18 mouse cellular contexts compared by ENCODE assay signal in genomic region chr19:12465530-12466144, GRCm38 (mm10). TPM values are rescaled to one million over a fixed set of nuclear protein-coding genes. Genes with fewer than 3 reads are reported as not detected.
A peak's percentile ranks its signal among the peaks of the same experiment; 100 is the strongest.
DNase-seq lines count a peak whose midpoint lies in the region; ATAC-seq and TF ChIP-seq lines count a peak whose summit lies in the region.
"Had no signal": no experiment of that assay in that cellular context is flagged by ENCODE, and none has a peak within 500 bp of the region (broad histone marks: within the 10 kb centered on the region; RNA-seq: fewer than 3 reads in every experiment).

No protein-coding gene starts in this region.

- WGBS in lung, postnatal 0 days = 88% methylated on average over 10 of the region's 10 CpGs

- H3K4me3 ChIP-seq in lung, postnatal 0 days (ENCODE audit: low read depth, low read length) = no peak overlapping the region
- H3K4me3 ChIP-seq: embryonic facial prominence, embryonic 12.5 days; heart, embryonic 10.5 days; kidney, embryonic 15.5 days had no signal

- H3K9ac ChIP-seq in lung, postnatal 0 days (replicated peaks; ENCODE audit: low read depth) = no peak overlapping the region
- H3K9ac ChIP-seq: embryonic facial prominence, embryonic 12.5 days; kidney, embryonic 15.5 days had no signal

- DNase-seq in heart, adult 11 months = peak; percentile 82
- DNase-seq in heart, postnatal 25 days (ENCODE audit: low spot score) = no peak
- DNase-seq in lung, postnatal 0 days (ENCODE audit: low spot score) = no peak
- DNase-seq in lung, postnatal 36 days = no peak
- peak; percentile 1 for DNase-seq in thymus, postnatal 14 days
- no peak for DNase-seq in thymus, postnatal 0 days (ENCODE audit: low spot score)
- DNase-seq in layer of hippocampus, adult 8-10 months (ENCODE audit: low spot score in 2 of 2) = no peak

- intact Hi-C loops in heart, postnatal 25 days (cut with DNase I) = loop anchor here (5.0 kb wide), 2 partner anchors 37 to 127 kb away; partner anchors contain the start of gene Dtx4

- H3K27me3 ChIP-seq in lung, postnatal 0 days (replicated peaks; ENCODE audit: insufficient read depth, low read length) = no peaks in the 10 kb centered on the region
- H3K27me3 ChIP-seq: embryonic facial prominence, embryonic 12.5 days; kidney, embryonic 15.5 days had no signal

- peak overlapping the region; percentile 86; the same call in 1 of the 2 replicates for H3K27ac ChIP-seq in lung, postnatal 0 days (ENCODE audit: low read length)
- H3K27ac ChIP-seq: embryonic facial prominence, embryonic 12.5 days; heart, embryonic 10.5 days; kidney, embryonic 15.5 days had no signal

- no peaks in the 10 kb centered on the region for H3K9me3 ChIP-seq in lung, postnatal 0 days (ENCODE audit: low read length)
- H3K9me3 ChIP-seq: embryonic facial prominence, embryonic 12.5 days; heart, embryonic 10.5 days; kidney, embryonic 15.5 days had no signal

- peaks cover 8% of the 10 kb centered on the region; the same call in 1 of the 2 replicates for H3K4me1 ChIP-seq in lung, postnatal 0 days (ENCODE audit: insufficient read depth, low read depth, low read length)
- H3K4me1 ChIP-seq: embryonic facial prominence, embryonic 12.5 days had no signal

- no peak for ATAC-seq in lung, postnatal 0 days

- no peak overlapping the region for H3K4me2 ChIP-seq in lung, postnatal 0 days (replicated peaks; ENCODE audit: low read depth, low read length)
- H3K4me2 ChIP-seq: embryonic facial prominence, embryonic 12.5 days; kidney, embryonic 15.5 days had no signal

- no peak for TF ChIP-seq CTCF in lung, postnatal 0 days (IDR thresholded peaks at IDR 0.05)

- no peaks in the 10 kb centered on the region for H3K36me3 ChIP-seq in lung, postnatal 0 days (ENCODE audit: insufficient read depth, low read length)
- H3K36me3 ChIP-seq: embryonic facial prominence, embryonic 12.5 days; heart, embryonic 10.5 days had no signal

- no peak for TF ChIP-seq EP300 in lung, postnatal 0 days (IDR thresholded peaks at IDR 0.05)

RNA-seq across cellular contexts. Expression of gene Mpeg1, which starts 5.1 kb away (rescaled TPM):
- total RNA-seq in heart, postnatal 25 days (2021) = 1 to 10 TPM; 7.4 to 8.3 TPM
- 5.5 and 6.3 TPM in 2 replicates for polyA plus RNA-seq in lung, postnatal 0 days (2015; fragmentation: Nextera tagmentation; extraction: Ambion mirVana)
- polyA plus RNA-seq in thymus, postnatal 0 days (2015; fragmentation: Nextera tagmentation; extraction: Ambion mirVana) = 2.6 and 2.9 TPM in 2 replicates
- 100 to 1,000 TPM in 2 of 4 experiments, 1 to 10 TPM in 2; 7.5 to 158 (median 61.7) TPM for total RNA-seq in layer of hippocampus, adult 8-10 months (2022)
- polyA plus RNA-seq: heart, embryonic 10.5 days had no signal

RNA-seq across cellular contexts. Expression of gene Dtx4, which starts 35.6 kb away (rescaled TPM):
- total RNA-seq in heart, postnatal 25 days (2021) = 1 to 10 TPM; 6.8 to 8.1 TPM
- 8.4 and 8.7 TPM in 2 replicates for polyA plus RNA-seq in lung, postnatal 0 days (2015; fragmentation: Nextera tagmentation; extraction: Ambion mirVana)
- polyA plus RNA-seq in thymus, postnatal 0 days (2015; fragmentation: Nextera tagmentation; extraction: Ambion mirVana) = 3.4 and 4.3 TPM in 2 replicates
- total RNA-seq in layer of hippocampus, adult 8-10 months (2022) = 10 to 100 TPM; 37.1 to 40.9 (median 39.5) TPM

RNA-seq across cellular contexts. Expression of gene Pfpl, which starts 37.9 kb away (rescaled TPM):
- not detected for total RNA-seq in heart, postnatal 25 days (2021)
- polyA plus RNA-seq in lung, postnatal 0 days (2015; fragmentation: Nextera tagmentation; extraction: Ambion mirVana) = not detected in 2 replicates
- polyA plus RNA-seq in thymus, postnatal 0 days (2015; fragmentation: Nextera tagmentation; extraction: Ambion mirVana) = not detected in 2 replicates
- not detected for total RNA-seq in layer of hippocampus, adult 8-10 months (2022)
- total RNA-seq: adrenal gland, postnatal 10 days; gastrocnemius, postnatal 36 days; heart, postnatal 10 days; left cerebral cortex, postnatal 36 days; liver, adult 2 months had no signal
- polyA plus RNA-seq: cortical plate, adult 2 months; embryonic facial prominence, embryonic 12.5 days; heart, embryonic 10.5 days; intestine, embryonic 14.5 days; kidney, embryonic 15.5 days; large intestine, adult 2 months; liver, adult 2 months had no signal

RNA-seq across cellular contexts. Expression of gene Olfr1441, which starts 48.4 kb away (rescaled TPM):
- not detected for total RNA-seq in heart, postnatal 25 days (2021)
- not detected in 2 replicates for polyA plus RNA-seq in lung, postnatal 0 days (2015; fragmentation: Nextera tagmentation; extraction: Ambion mirVana)
- polyA plus RNA-seq in thymus, postnatal 0 days (2015; fragmentation: Nextera tagmentation; extraction: Ambion mirVana) = not detected in 2 replicates
- not detected for total RNA-seq in layer of hippocampus, adult 8-10 months (2022)
- total RNA-seq: adrenal gland, postnatal 10 days; gastrocnemius, postnatal 36 days; heart, postnatal 10 days; left cerebral cortex, postnatal 36 days; liver, adult 2 months had no signal
- polyA plus RNA-seq: cortical plate, adult 2 months; embryonic facial prominence, embryonic 12.5 days; heart, embryonic 10.5 days; intestine, embryonic 14.5 days; kidney, embryonic 15.5 days; large intestine, adult 2 months; liver, adult 2 months had no signal

Comparison
In these comparisons a context has a peak if more than half of its experiments do, and no peak if none do; other contexts are left out.
1. DNase-seq: peak in heart, adult 11 months (single experiment) and thymus, postnatal 14 days (single experiment); none in heart, postnatal 25 days (single experiment), lung, postnatal 0 days (single experiment), lung, postnatal 36 days (single experiment), thymus, postnatal 0 days (single experiment) and layer of hippocampus, adult 8-10 months (0 of 2).
2. RNA of gene Dtx4, which starts 35.6 kb away (total RNA-seq): 37.1 to 40.9 TPM in layer of hippocampus, adult 8-10 months; 6.8 to 8.1 TPM in heart, postnatal 25 days; every median in the first group is over 4 times any median in the second.